Mouse (Mus musculus): ENCODE measurements around the gene Zfp1.

Gene Zfp1

GRCm38 (mm10) chr8:111676237-111676636, 33.0 kb downstream of the Zfp1 start:
- DNase-seq (ENCODE audit: low spot score): no peak

DNA sequence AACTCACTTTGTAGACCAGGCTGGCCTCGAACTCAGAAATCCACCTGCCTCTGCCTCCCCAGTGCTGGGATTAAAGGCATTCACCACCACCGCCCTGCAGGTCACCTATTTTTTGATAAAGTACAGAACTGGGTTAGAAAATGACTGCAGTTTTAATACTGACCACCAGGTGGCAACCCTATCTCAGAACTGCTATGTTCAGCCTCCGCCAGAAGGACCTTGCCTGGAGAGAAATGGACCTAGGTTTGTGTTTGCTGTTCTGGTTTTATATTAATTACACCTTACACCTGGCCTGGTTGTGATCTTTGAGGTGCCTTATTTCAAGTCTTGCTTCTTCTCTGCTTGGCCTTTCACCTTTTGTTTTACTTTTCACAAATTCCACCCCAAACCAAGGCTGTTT, 34.9 kb downstream of the Zfp1 start:
- DNase-seq (ENCODE audit: low spot score): peak; percentile 75

GRCm38 (mm10) chr8:111678848-111679247, 35.6 kb downstream of the Zfp1 start:
- DNase-seq (ENCODE audit: low spot score): peak; percentile 47

DNA sequence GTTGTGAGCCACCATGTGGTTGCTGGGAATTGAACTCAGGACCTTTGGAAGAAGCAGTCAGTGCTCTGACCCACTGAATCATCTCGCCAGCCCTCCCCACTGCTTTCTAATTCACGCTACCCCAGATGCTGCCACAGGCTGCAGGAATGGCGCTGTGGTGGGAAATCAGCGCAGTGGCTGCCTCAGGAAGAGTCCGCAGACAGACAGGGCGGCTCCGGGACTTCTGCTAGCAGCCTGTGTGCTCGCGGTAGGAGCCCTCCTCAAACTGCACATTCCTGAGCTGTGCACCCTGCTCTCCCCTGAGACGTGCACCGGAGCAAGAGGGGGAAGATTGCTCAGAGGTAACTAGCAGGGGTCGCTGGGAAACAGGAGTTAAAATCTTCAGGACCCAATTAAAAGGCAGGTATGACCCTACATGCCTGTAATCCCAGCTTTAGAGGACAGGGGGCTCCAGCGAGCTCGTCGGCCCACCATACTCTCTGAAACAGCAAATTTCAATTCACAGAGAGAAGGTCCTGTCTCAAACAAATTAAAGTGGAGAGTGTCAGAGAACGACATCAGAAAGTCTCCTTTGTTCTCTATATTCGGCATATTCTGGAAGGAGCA, 37.3 kb downstream of the Zfp1 start:
- no peak for DNase-seq (ENCODE audit: low spot score)

DNA sequence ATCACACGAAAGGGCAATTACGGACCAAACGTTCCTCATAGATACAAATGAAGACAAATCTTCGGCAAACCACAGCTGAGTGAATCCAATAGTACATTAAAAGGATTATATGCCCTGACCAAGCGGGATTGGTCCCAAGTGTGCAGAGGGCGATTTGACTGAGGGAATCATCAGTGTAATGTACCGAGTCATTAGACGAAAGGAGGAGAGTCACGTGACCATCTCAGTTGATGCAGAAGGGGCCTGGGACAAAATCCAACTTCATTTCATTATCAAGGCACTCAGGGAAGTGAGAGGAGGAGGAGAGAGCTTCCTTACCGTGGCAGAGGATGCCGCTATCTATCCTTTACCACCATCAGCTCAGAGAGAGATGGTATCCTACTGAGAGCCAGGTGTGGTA, 38.0 kb downstream of the Zfp1 start:
- DNase-seq (ENCODE audit: low spot score): no peak

DNA sequence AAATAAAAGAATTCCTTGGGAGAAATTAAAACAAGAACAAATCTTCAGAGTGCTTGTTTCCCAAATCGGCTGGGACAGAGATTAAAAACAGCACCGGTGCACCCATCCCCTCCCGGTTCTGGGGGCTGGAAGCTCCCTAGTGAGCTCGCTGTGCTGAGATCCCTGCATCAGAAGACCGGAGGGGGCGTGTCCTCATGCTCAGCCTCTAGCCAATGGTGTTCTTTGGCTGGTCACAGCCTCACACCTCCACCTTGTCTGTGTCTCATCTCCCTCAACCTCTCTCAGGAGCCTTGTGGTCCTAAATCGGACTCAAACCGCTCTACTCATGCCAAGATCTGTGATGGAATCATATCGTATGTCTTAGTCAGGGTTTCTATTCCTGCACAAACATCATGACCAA, 39.3 kb downstream of the Zfp1 start:
- no peak for DNase-seq (ENCODE audit: low spot score)

DNA sequence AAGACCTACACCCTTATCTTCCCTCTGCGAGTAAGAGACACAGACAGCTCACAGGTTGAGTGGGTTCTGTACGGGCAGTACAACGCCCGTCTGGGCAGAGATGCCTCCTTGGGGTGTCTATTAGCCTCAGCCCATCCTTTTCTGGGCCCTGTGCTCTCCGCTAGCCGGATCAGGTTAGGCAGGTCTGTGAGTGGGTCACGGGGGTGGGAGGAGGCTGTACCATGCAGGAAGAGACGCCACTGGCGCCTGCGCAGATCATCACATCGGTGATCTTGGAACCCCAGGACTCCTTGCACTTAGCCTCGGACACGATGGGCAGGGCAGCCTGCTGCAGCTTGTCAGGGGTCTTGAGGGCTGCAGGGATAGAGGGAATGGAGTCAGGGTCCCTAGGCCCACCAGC, 43.7 kb downstream of the Zfp1 start:
- no peak for DNase-seq (ENCODE audit: low spot score)

DNA sequence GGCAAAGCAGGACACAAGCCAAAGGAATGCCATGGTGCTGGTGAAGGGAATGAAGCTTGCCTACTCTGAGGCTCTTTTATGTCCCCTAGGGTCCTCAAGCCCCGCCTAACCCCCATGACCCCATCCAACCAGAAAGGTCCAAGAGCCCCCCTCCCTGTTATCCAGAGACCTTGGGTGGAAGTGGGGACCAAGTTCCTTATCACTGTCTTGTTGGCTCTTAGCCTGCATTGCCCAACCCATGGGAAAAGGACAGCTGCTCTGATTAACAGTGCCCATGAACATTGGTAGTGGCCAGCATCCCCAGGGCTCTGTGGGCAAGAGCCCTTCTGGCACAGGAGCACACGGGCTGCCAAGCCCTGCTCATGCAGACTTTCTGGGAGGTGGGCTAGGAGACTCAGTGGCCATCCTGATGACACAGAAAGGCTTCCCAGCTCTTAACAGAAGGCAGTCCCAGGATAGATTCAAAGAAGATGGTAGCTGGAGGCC, 47.8 kb downstream of the Zfp1 start, which contains the start of gene Ctrb1:
Gene Ctrb1, minus strand, starts transcription at position 51 of the 486 bp plus-strand sequence.
- no peak for DNase-seq (ENCODE audit: low spot score)

GRCm38 (mm10) chr8:111693261-111693741, 50.1 kb downstream of the Zfp1 start:
- no peak for DNase-seq (ENCODE audit: low spot score)

- DNase-seq (ENCODE audit: low spot score): no peak
These were observed 52.2 kb downstream of the Zfp1 start for GRCm38 (mm10) chr8:111695441-111695840.

DNA sequence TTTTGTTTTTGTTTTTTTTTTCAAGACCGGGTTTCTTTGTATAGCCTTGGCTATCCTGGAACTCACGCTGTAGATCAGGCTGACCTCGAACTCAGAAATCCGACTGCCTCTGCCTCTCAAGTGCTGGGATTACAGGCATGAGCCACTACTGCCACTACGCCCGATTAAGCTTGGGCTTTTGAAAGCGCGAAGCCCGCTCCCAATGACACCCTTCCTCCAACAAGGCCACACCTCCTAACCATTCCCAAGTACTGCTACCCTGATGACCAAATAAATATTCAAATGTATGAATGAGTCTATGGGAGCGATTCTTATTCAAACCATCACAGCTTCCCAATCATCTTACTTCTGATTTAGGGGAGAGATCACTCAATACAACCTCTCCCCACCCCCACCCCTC, 54.5 kb downstream of the Zfp1 start:
- no peak for DNase-seq (ENCODE audit: low spot score)

GRCm38 (mm10) chr8:111699035-111699434, 55.8 kb downstream of the Zfp1 start:
- DNase-seq (ENCODE audit: low spot score): no peak

GRCm38 (mm10) chr8:111700201-111700600, 57.0 kb downstream of the Zfp1 start:
- no peak for DNase-seq (ENCODE audit: low spot score)

- no peak for DNase-seq (ENCODE audit: low spot score)
These were observed 57.5 kb downstream of the Zfp1 start for GRCm38 (mm10) chr8:111700740-111701139.

DNA sequence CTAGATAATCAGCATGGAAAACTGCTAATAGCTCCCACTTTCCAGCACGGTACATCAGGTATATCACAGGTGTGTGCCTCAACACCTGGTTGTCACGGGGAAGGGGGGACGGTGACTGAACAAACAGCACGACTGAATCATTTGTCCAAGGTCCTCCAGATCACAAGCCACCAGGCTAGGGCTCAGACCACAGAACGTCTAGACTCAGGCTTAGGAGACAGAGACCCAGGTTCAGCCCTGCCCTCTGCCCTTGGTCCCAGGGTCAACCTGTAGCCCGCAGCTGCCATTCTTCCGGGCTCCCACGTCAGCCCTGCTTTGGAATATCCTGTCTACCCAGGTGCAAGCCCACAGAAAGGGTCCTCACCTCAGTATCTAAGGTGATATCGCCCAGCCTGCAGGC, 58.2 kb downstream of the Zfp1 start:
- no peak for DNase-seq (ENCODE audit: low spot score)

GRCm38 (mm10) chr8:111704585-111704984, 61.4 kb downstream of the Zfp1 start:
- DNase-seq (ENCODE audit: low spot score): no peak

GRCm38 (mm10) chr8:111705222-111705621, 62.0 kb downstream of the Zfp1 start:
- no peak for DNase-seq (ENCODE audit: low spot score)

- no peak for DNase-seq (ENCODE audit: low spot score)
These were observed 62.5 kb downstream of the Zfp1 start for GRCm38 (mm10) chr8:111705699-111706098.

DNA sequence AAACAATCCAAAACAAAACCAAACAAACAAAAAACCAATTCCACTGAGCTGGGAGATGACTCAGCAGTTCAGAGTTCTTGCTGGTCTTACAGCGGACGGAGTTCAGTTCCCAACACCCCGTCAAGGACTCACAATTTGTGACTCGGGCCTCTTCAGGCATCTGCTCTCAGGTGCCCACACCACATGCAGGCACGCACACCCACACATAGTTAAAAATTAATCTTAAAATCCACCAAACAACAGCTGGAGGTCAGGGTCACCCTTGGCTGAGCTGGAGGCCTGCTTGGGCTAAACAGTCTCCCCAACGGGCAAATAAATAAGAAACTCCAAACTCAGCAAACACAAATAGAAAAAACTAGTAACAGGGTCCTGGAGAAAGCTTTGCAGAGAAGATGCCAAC, 65.1 kb downstream of the Zfp1 start:
- DNase-seq (ENCODE audit: low spot score): no peak

GRCm38 (mm10) chr8:111709223-111709622, 66.0 kb downstream of the Zfp1 start:
- no peak for DNase-seq (ENCODE audit: low spot score)

DNA sequence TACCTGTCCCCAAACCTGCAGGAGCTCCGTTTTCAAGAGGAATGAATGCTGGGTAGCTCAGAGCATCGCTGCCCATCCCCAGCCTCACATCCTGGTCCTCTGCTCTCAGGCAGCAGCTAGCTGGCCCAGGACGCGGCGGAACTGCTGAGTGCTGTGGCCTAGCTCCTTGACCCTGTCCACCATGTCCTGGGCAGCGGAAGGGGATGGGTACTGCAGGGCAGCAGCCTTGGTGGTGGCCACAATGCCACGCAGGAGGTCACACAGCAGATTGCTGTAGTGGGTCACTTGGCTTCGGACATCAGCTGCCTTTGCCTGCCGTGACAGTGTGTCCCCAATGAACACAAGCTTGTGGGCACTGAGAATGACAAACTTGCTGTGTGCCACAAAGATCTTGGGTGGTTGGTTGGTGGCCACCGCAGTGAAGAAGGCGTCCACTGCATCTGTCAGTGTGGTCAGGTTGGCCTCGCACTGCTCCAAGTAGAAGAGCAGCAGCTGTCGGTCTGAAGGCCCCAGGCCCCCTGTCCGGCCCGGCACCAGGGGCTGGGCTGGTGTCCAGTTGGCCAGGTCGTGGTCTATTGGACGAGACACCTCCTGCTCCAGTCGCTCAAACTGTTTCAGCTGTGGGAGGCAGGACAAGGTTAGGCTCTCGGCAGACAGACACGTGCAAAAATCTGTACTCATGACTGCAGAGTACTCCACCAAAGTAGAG, 67.7 kb downstream of the Zfp1 start:
- no peak for DNase-seq (ENCODE audit: low spot score)

- DNase-seq (ENCODE audit: low spot score): peak; percentile 62
These were observed 68.9 kb downstream of the Zfp1 start for GRCm38 (mm10) chr8:111712135-111712534.

- DNase-seq (ENCODE audit: low spot score): peak; percentile 78
These were observed 69.4 kb downstream of the Zfp1 start for GRCm38 (mm10) chr8:111712588-111712987.

DNA sequence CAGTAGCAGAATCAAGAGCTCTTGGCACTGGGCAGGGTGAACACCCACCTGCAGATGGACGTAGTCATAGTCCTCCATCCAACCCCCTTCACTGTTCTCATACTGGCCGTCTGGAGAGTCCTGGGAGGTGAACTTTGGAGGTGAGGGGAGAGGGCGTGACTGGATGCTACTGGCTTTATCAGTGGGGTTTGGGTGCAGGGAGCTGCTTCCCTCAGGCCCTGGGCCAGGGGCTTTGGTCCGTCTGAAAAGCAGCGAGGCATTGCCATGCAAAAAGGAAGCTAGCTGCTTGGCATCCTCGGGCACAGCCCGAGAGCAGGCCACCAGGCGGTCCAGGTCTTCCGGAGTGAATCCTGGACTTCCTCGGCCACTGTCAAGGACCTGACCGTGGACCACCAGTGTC, 70.1 kb downstream of the Zfp1 start:
- no peak for DNase-seq (ENCODE audit: low spot score)
